Mouse (Mus musculus) right cerebral cortex, postnatal 14 days (tissue): ENCODE data around the gene Akap4.

Experiments used
- DNase-seq: peaks from one replicate; pipeline ENCODE4 v3.0.0; 2022

The Akap4 gene

DNA sequence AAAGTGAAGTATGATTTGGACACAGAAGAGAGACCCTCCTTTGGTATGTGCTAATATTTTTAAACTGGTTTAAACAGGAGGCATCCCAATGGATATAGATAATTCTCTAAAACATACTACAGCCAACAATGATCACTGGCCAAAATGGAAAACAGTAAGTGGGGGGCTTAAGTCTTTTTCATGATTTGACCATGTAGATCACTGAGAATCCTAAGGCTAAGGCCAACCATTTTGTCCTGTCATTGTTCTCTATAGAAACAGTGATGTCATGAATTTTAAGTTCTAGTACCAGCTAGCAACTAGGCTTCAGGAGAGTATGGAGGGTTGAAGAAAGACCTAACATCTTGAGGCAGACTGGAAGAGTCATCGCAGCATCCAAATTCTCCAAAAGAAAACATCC lies at the start of gene Akap4:
Gene Akap4 (plus strand): TSS at position 301 of the 400 bp plus-strand sequence.
- no peak for DNase-seq

- DNase-seq: no peak
These were observed 25.8 kb upstream of the Akap4 start, which contains the start of gene Ccnb3 for GRCm38 (mm10) chrX:7041519-7041918. Gene Ccnb3 (minus strand): TSS chrX:7041619.

DNA sequence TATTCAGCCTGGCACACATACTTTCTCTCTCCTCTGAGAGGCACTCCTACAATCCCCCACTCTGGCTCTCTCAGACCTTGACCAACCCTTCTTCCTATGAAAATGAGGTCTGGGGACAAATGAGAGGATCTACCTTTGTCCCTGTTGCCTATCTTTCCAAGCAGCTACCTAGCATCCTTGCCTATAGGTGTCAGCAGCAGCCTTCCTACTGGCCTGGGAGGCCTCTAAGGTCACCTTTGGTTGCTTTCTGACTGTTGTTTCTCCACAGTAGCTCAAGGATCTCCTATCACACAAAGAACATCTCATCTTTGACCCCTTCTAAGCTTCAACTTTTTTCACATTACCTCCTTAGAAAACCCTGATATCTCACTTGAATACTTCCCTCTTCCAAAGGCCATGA lies 10.3 kb upstream of the Akap4 start:
- DNase-seq: no peak

GRCm38 (mm10) chrX:7057634-7058033 lies 9.7 kb upstream of the Akap4 start:
- no peak for DNase-seq

- no peak for DNase-seq
These were observed 3.2 kb upstream of the Akap4 start for GRCm38 (mm10) chrX:7064109-7064508.

- no peak for DNase-seq
These were observed 683 bp downstream of the Akap4 start for GRCm38 (mm10) chrX:7068002-7068401.

DNA sequence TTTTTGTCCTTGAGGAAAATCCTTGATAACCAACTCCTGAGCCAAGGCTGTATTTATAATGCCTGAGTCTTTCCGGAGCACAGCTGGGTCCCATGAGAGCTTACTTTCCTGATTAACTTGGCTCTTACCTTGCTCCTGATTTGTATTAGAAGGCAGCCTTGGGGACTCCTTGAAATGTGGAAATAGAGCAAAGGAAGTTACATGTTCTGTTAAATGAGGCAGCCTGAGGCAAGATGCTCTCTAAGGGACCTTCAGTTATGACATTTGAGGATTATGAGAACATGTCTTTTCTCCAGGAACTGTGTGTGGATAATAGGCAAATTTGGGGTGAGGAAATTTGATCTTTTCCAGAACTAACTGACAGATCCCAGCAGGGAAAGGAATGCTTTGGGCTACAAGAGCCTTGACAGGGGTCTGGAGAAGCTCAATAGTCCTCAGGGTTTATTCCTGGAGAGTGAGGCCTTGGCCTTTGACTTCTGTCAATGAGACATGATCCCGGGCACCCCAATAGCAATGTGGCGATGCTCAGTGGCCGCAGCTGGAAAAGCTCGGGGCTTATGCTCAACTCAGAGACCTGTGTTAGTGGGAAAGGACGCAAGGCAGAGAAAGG lies 12.6 kb downstream of the Akap4 start:
- DNase-seq: no peak

GRCm38 (mm10) chrX:7085878-7086277 lies 18.6 kb downstream of the Akap4 start:
- DNase-seq: no peak

DNA sequence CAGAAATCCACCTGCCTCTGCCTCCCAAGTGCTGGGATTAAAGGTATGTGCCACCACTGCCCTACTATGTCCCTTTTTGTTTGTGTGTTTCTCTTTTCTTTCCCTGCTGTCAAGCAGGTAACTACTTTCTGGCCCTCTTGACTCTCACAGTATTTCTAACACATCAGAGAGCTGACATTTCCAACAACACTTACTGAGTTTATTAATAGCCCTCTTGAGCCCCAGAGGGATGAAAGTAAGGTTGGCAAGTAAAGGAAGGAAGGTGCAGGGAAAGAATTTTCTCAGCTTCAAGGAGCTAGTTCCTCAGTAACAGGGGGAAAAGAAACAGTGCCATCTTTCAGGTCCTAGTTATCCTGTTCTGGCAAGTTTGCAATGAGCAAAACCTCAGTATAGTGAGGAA lies 23.0 kb downstream of the Akap4 start:
- no peak for DNase-seq

GRCm38 (mm10) chrX:7102280-7102679 lies 35.0 kb downstream of the Akap4 start:
- DNase-seq: no peak

GRCm38 (mm10) chrX:7114885-7115284 lies 47.6 kb downstream of the Akap4 start:
- no peak for DNase-seq

DNA sequence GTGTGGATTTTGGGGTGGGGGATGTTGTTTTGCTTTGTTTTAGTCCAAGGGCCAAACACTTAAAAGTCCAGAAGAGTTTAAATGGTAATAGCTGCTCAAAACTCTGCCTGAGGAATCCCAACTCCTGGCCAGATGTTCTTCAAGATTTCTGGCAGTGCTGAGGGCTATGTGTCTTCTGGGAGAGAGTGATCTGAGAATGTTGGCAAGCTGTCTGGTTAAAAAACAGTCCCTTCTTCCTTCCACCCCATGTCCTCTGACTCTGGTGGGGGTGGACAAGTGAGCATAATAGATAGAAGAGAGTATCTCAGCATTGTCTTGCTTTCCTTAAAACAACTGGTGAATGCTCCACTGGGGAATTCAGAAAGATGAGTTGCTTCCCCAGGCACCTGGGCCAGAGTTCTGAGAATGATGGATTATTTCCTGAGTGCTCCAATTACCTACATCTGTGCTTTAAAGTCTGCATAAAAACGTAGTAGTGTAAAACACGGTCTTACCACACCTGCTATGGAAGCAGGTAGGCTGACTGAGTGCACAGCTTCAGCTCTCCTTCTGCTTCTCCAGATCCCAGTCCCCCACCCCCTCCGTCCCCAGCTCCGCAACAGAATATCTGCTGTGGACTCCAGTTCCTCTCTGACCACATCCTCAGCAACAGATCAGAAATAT lies 54.4 kb downstream of the Akap4 start:
- no peak for DNase-seq
